Mouse (Mus musculus) heart, postnatal 0 days (tissue): Measurements from ENCODE around the gene Gtf2f2.

Experiments used
- CTCF ChIP-seq: IDR thresholded peaks from 2 replicates; pipeline ENCODE4 v1.5.1; 2016; ENCODE audit warnings: antibody characterized with exemption, control low read depth, low read depth
- EP300 ChIP-seq: IDR thresholded peaks from 2 replicates; pipeline ENCODE4 v1.6.1; 2016; ENCODE audit warnings: antibody characterized with exemption, low read depth

- no peak; the same call in 1 of the 2 replicates for TF ChIP-seq EP300
- TF ChIP-seq CTCF: no peak
Observed at GRCm38 (mm10) chr14:76010102-76011061, at the start of gene Gtf2f2.
